8 mouse cellular contexts compared by ENCODE assay signal in the genomic region with DNA sequence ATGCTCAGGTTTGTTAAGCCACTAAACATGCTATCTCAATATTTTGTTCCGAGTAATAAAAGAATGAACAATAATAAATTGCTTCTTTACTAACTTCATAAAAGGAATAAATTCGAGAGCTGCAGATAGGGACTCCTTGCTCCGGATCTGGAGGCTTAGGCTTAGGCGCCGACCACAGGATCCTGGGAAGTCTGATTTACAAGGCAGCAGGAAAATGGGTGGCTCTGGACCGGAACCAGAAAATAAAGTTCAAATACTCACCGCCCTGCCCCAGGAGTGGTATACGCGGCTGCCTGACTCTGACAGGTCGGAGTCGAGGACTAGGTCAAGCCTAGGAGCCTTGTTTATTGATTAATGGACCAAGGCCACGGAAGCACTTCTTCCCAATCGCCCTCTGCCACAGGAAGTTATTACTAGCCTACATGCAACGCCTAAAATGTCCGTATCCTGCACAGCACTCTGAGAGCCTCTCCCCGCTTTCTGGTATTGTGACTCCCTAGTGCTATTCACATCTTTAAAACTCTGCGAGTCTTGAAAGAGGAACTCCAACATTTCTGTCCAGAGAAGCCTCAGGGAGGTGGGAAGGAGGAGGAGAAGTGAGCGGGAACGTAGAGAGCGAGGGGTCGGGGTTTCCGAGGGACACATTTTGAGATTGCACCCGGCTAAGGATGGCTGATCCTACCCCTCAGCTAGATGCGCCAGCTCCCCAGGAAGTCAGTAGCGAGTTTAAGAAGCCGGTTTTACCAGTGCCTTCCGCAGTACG. TPM values are rescaled to one million over a fixed set of nuclear protein-coding genes. Genes with fewer than 3 reads are reported as not detected.
DNase-seq lines count a peak whose midpoint lies in the region; ATAC-seq and TF ChIP-seq lines count a peak whose summit lies in the region.

Gene Slc4a1ap, plus strand, starts transcription at position 642 of the 763 bp plus-strand sequence.

- peaks cover 7% of the 10 kb centered on the region for H3K4me1 ChIP-seq in cortical plate, adult 2 months (ENCODE audit: control insufficient read depth, insufficient read depth, low read length)
- H3K4me1 ChIP-seq in megakaryocyte, embryonic 14.5 days, result peaks cover 41% of the 10 kb centered on the region

- peak; percentile 75 for ATAC-seq in activated CD4-positive, CD25-positive, alpha-beta regulatory T cell, adult 4 months

- H3K27me3 ChIP-seq in megakaryocyte, embryonic 14.5 days (replicated peaks), result no peaks in the 10 kb centered on the region

- H3K36me3 ChIP-seq in megakaryocyte, embryonic 14.5 days (replicated peaks; ENCODE audit: low read length), result peaks cover 60% of the 10 kb centered on the region

- peak within 1 kb of the TSS; percentile 68; the same call in 1 of the 2 replicates for H3K27ac ChIP-seq in cortical plate, adult 2 months (ENCODE audit: insufficient read depth, low read length)

- no peak for TF ChIP-seq CTCF in cortical plate, adult 2 months (IDR thresholded peaks at IDR 0.05; ENCODE audit: extremely low read depth, insufficient read depth, low read length)

- TF ChIP-seq POLR2A in cortical plate, adult 2 months (IDR thresholded peaks at IDR 0.05; ENCODE audit: extremely low read depth, insufficient read depth, low read length), result peak; percentile 63; the same call in 1 of the 2 replicates

- peak; percentile 51 to 59 for DNase-seq in gastrocnemius, adult 8-10 months (ENCODE audit: low spot score in 2 of 2)
- peak; percentile 81 for DNase-seq in hindlimb bud, embryonic 11.5 days (ENCODE audit: extremely low spot score, low read depth, low spot score)
- DNase-seq in left cerebral cortex, adult 8-10 months (ENCODE audit: low spot score in 2 of 2), result peak; percentile 55 to 73
- DNase-seq in right cerebral cortex, postnatal 10 days (ENCODE audit: low spot score in 2 of 2), result peak; percentile 79 to 83
- peak; percentile 77 for DNase-seq in urinary bladder, postnatal 25 days (ENCODE audit: low spot score)

- H3K9me3 ChIP-seq in megakaryocyte, embryonic 14.5 days, result no peaks in the 10 kb centered on the region

- H3K4me3 ChIP-seq in cortical plate, adult 2 months (ENCODE audit: insufficient read depth, low read length), result peak within 1 kb of the TSS; percentile 61
- peak within 1 kb of the TSS; percentile 98 for H3K4me3 ChIP-seq in megakaryocyte, embryonic 14.5 days (replicated peaks)

RNA-seq across cellular contexts. Expression of gene Slc4a1ap, which starts in this region (rescaled TPM):
- polyA plus RNA-seq in activated CD4-positive, CD25-positive, alpha-beta regulatory T cell, adult 4 months (2017; shearing (Covaris generic)), result 10 to 100 TPM; 25.9 to 26.9 TPM
- 26.0 and 26.9 TPM in 2 replicates for polyA plus RNA-seq in cortical plate, adult 2 months (2012; rRNA removed)
- total RNA-seq in gastrocnemius, adult 8-10 months (2022), result 10 to 100 TPM; 21.0 to 25.7 (median 22.2) TPM
- 10 to 100 TPM; 48.2 to 53.6 (median 51.4) TPM for total RNA-seq in left cerebral cortex, adult 8-10 months (2022)
- 8.4 and 21.3 TPM in 2 replicates for polyA plus RNA-seq in megakaryocyte, embryonic 14.5 days (2012; ENCODE audit: insufficient read depth, low replicate concordance)

Comparison
In these comparisons a context has a peak if more than half of its experiments do, and no peak if none do; other contexts are left out.
1. Peak in every context shown above with its lines: DNase-seq, ATAC-seq, H3K4me3 ChIP-seq and H3K27ac ChIP-seq.